Mouse (Mus musculus): ENCODE measurements around the gene Best3.

The Best3 gene

DNA sequence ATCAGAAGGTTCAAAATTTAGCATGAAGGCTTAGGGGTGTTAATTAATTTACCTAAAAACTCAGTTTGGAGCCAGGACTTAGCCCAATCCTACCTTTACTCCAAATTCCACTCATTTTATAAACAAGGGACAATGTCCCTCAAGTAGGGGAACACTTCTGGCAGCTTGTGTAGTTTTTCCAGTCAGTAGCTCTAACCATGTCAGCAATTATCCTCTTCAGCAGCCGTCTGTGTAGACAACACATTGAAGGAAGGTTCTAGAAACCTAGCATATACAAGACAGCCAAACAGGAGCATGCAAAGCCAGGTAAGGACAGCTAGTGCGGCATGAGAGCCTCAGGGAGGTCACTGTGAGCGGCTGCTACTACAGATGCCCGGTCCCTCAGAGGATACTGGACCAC is 21.5 kb upstream of the Best3 start:
- TF ChIP-seq GATA4 (IDR thresholded peaks at IDR 0.05; ENCODE audit: insufficient replicate concordance, low read length): no peak

DNA sequence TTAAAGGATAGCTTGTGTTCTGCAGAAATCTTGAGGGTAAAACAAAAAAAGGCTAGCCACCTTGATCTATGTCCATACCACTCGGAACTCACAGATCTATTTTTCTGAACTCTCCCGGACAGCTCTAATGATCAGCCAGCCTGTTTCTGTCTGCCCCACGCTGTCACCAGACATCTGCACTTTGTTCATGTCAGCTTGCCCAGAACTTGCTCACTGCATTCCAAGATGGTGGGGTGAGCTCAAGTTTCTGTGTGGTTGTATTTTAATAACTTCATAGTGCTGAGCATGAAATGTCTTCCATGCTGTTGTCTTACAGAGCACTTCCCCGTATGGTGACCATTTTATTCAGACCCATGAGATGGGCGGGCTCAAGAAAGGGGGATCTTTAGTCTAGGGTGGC is 20.8 kb upstream of the Best3 start:
- TF ChIP-seq GATA4 (IDR thresholded peaks at IDR 0.05; ENCODE audit: insufficient replicate concordance, low read length): no peak

DNA sequence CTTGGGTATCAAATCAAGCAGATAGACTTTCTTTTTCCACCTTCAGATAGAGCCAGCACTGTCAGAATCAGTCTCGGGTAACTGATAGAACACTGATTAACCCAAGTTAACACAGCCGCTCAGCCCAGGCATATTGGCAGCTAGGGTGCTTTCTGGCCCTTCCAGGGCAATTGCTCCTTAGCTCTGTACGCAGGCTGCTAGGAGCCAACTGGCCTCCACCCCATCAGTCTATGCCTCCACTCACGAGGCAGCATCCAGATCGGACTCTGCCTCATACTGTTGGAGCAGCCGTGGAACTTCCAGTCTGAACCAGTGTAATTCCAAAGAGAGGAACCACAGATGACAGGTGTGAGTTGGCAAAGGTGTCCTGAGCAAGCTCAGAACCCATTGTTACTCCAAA is 20.0 kb upstream of the Best3 start:
- TF ChIP-seq GATA4 (IDR thresholded peaks at IDR 0.05; ENCODE audit: insufficient replicate concordance, low read length): no peak

DNA sequence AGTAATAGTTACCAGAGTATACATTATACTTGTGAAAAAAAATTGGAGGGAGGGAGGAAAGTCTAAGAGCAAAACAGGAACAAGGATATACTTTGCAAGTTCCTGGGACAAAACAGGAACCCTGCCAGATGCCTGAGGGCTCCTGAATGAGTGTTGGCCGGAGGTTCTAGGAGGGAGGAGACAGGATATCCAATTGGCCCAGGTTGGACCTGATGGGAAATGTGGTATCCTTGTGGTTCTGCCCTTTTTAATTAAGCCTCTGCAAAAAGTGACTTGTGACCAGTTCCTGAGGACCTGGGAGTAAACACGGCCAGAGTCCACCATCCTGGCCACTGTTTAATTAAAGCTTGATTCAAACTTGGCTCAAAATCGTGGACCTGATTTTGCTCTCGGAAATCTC is 17.4 kb upstream of the Best3 start:
- TF ChIP-seq GATA4 (IDR thresholded peaks at IDR 0.05; ENCODE audit: insufficient replicate concordance, low read length): no peak

DNA sequence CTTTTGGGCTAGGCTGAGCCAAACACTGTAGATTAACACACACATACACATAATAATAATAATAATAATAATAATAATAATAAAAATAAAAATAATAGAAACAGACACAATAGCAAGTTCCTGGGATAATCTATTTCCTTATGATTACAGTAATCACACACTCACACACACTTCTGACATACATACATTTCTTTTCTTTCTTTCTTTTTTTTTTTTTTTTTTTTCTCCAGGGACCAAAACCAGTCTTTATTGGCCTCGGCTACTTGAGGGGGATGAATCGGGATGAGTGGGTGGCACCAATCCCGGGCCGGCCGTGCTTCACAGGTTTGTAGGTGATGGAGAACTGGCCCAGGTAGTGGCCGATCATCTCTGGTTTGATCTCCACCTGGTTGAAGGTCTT is 13.6 kb upstream of the Best3 start, which contains the start of gene Gm10271:
Gm10271 (minus strand) TSS at position 101 of the 400 bp plus-strand sequence.
- TF ChIP-seq GATA4 (IDR thresholded peaks at IDR 0.05; ENCODE audit: insufficient replicate concordance, low read length): no peak

DNA sequence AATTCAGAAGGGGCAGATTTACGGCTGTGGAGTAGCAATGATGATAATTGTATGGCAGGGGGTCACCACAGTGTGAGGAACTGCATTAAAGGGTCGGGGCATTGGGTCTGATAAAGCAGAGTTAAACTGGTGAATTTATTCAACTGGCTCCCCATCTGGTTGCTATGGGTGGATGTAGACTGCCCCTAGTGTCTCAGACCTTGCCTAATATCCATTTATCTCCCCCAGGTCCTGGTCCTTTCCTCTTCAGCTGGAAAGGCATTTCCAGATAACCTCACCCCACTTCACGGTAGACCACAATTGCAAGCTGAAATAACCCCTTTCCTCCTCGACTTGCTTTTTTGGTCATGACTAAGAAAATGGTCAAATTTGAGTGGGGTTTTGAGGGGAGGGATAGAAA is 8.7 kb upstream of the Best3 start:
- TF ChIP-seq GATA4 (IDR thresholded peaks at IDR 0.05; ENCODE audit: insufficient replicate concordance, low read length): no peak

DNA sequence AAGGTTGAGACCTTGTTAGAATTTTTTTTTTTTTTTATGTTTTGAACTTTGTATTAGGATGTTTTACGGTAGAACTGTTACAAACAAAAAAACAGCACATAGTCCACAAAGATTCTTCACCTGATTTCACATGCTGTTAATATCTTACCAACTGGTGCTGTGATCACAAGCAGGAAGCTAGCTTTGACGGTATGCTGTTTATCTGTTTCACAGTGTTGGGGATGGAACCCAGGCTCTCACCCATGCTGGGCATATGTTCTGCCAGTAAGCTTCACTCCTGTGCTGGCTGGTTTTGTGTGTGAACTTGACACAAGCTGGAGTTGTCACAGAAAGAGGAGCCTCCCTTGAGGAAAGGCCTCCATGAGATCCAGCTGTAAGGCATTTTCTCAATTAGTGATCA is 8.3 kb upstream of the Best3 start:
- no peak for TF ChIP-seq GATA4 (IDR thresholded peaks at IDR 0.05; ENCODE audit: insufficient replicate concordance, low read length)

DNA sequence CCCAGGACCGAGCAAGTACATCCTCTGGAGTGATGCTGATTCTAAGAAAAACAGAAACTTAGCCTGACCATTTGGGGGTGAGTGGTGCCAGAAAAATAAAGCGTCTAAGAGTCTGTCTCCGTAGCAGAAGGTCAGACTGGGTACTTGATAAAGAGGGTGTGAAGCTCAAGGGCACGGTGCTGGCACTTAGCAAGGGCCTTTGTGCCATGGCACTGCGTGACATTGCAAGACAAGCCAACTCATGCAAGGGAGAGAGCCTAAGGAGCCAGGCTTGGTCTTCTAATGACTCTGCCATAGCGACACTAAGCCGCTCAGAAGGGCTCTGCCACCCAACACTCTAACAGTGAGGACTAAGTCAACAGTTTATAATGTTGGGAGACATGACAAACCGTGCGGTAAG is 7.3 kb upstream of the Best3 start:
- TF ChIP-seq GATA4 (IDR thresholded peaks at IDR 0.05; ENCODE audit: insufficient replicate concordance, low read length): no peak

DNA sequence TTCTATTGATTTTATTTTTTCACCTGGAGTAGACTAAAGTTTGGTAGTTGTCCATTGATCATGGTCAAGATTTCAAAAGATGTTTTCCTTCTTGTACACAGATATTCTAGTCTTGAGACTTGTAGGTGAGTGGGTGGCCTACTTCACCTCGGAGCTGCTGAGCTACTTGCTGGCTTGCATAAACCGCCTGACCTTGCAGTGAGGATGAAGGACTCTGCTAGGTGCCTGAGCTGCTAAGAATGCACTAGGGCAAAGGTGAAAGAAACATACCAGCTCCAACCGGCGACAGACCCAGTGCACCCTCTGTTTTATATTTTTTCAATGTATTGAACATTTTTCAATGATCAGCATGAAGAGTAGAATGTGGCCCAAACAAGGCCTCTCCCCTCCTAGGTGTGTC is 5.8 kb upstream of the Best3 start:
- TF ChIP-seq GATA4 (IDR thresholded peaks at IDR 0.05; ENCODE audit: insufficient replicate concordance, low read length): no peak

DNA sequence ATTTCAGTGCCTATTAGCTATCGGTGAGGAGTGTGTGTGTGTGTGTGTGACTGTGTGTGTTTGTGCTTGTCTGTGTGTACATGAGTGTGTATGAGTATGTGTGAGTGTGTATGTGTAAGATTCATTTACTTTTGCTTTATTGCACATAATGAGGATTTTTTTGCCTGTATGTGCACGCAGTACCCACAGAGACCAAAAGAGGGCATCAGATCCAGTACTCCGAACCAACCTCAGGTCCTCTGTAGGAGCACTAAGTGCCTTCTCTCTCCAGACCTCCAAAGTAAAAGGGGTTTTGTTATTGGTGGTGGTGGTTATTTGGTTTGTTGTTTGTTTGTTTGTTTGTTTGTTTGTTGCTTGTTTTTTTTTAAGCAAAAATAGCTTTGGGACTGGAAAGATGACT is 5.2 kb upstream of the Best3 start:
- TF ChIP-seq GATA4 (IDR thresholded peaks at IDR 0.05; ENCODE audit: insufficient replicate concordance, low read length): no peak

DNA sequence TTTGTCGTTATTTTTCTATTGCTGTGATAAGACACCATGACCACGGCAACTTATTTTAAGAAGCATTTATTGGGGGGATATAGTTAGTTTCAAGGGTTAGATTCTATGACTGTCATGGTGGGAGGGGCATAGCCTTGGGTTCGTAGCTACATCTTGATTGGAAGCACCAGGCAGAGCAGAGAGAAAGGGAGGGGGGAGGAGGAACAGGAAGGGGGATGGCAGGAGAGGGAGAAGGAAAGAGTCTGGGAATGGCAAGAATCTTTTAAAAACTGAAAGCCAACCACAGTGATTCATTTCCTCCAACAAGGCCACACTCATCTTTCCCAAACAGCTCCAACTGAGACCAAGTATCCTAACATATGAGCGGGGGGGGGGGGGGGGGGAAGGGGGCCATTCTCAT is 3.6 kb upstream of the Best3 start:
- no peak for TF ChIP-seq GATA4 (IDR thresholded peaks at IDR 0.05; ENCODE audit: insufficient replicate concordance, low read length)

DNA sequence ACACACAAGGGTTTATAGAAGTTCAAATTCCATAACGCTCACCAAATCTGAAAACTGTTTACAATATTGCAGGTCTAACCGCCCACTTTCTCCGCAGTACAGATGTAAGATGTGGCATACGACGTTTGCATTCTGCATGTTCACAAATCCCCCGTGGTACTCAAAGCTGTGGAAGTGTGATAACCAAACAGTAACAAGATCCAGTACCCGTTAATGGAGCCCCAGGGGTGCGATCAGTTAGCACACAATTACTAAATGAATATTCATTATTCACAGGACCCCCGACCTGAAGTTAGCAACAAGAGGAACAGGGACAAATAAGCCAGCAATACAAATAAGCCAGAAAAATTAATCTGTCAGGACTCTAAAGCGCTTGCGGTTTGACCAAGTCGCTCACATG is 1.3 kb upstream of the Best3 start:
- TF ChIP-seq GATA4 (IDR thresholded peaks at IDR 0.05; ENCODE audit: insufficient replicate concordance, low read length): no peak

DNA sequence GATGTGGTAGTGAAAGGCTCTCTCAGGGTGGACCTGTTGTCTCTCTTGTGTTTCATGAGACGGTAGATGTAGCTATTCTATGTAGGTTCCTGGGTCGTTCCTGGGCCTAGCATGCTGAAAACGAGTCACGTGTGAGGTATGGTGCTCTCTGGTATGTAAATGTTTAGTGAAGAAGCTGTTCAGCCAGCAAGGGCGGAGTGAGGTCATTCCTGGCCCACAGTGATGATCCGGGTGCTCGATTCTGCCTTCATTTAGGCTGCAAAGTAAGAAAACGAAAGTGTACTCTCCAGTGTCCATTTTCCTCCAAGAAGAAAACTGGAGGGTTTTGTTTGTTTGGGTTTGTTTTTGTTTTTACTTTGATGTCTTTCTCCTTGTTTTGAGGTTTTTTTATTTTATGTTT is 7.9 kb downstream of the Best3 start:
- no peak for TF ChIP-seq GATA4 (IDR thresholded peaks at IDR 0.05; ENCODE audit: insufficient replicate concordance, low read length)

DNA sequence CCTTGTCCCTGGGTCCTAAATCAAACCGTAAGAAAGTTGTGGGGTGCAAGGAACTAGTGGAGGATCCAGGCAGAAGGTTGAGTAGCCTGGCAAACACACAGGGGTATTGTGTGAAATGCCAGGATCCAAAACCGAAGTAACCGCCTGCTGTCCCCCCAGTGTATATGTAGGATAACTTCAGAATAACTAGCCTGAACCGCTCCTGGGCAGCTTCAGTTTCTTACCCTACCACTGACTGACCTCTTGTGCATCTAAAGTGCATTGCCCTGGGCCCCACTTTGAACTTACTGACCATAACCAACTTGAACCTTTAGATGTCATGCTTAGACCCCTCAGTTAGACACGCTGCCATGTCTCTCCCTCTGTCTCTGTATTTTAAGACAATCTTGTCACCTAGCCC is 9.0 kb downstream of the Best3 start:
- no peak for TF ChIP-seq GATA4 (IDR thresholded peaks at IDR 0.05; ENCODE audit: insufficient replicate concordance, low read length)

DNA sequence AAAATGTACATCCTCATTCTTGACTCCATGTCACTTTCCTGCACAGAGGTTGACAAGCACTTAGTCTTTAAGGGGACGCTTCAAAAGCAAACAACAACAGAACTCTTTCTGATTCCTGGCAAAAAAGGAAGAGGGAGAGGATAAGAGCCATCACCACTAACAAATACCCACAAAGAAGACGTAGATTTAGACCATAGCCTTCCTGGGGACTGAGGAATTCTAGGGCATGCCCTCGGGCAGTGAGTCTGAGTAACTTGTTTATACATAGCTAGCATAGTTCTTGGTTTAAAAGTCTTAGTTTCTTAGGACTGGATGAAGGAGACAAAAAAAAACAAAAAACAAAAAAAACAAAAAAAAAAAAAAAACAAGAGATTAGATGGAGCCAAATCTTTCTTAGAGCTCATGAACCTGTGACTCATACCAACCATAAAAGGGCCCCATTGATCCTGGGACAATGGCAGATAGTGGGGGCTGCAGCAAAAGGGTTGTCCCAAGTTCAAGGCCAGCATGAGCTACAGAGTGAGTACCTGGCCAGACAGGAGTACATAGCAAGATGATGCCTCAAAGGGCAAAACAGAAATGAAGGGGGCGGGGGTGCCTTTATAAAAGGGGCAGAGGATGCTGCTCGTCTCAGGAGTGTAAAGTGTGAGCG is 9.6 kb downstream of the Best3 start:
- TF ChIP-seq GATA4 (IDR thresholded peaks at IDR 0.05; ENCODE audit: insufficient replicate concordance, low read length): no peak

DNA sequence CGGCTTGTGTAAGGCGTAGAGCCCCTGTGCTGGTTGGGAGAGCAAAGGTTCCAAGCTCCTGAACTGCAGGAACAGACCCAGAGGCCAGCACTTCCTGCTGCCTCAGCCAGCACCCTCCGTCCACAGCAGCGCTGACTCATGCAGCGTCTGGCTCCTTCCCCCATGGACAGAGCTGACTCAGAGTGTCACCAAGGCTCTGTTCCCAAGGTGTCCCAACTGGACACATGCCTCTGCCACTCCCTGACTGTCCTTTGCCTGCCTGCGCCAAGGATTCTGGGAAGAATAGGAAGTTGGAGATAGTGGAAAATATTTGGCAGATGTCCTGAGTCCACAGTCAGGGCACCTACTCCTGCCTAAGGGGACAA is 10.1 kb downstream of the Best3 start:
- TF ChIP-seq GATA4 (IDR thresholded peaks at IDR 0.05; ENCODE audit: insufficient replicate concordance, low read length): peak; percentile 27; the same call in 1 of the 2 replicates

DNA sequence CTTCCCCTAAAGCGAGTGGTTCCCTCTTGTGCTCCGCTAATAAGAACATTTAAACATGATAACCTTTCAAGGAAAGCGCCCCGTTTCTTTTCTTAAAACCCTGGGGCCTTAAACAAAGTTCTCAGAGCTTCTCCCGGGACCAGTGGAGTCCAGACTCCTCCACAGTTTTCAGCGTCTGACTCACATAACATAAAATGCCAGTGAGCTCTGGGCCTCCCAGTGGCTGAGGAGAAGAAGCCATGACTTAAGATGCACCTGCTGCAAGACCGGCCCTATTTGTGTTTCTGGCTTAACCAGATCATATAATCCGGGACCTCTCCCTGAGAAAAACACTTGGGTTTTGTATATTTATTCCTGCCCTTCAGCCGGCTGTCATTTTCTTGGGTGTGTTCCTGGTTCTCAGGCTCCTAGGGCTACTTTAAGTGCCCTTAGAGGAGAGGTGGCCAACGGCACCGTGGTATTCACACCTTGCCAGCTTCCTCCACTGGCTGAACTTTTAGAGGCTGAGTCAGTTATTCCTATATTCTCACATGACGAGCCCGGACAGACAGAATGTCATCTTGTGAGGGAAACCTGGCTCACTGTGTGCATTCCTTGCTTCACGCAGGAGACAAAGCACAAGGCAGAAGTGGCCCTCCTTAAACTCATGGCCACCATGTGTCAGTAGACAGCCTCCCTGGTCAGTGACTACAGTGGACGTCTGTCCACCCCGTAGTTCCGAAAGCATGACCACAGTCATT is 12.8 kb downstream of the Best3 start:
- no peak for TF ChIP-seq GATA4 (IDR thresholded peaks at IDR 0.05; ENCODE audit: insufficient replicate concordance, low read length)
